Mouse (Mus musculus) bone marrow, adult 2 months (tissue): ENCODE results near the gene P3h1.

ENCODE experiments used
- CTCF ChIP-seq: fragments of 200-500 bp; IDR thresholded peaks from 2 replicates; pipeline ENCODE4 v1.5.1; 2011; ENCODE audit warnings: low read length, control low read depth; ENCODE audit not compliant: control insufficient read depth, insufficient read depth
- POLR2A ChIP-seq: fragments of 200-500 bp; IDR thresholded peaks from 2 replicates; pipeline ENCODE4 v1.6.1; 2011; ENCODE audit warnings: low read depth, mild to moderate bottlenecking, control low read depth, low read length, borderline replicate concordance; ENCODE audit not compliant: control insufficient read depth

DNA sequence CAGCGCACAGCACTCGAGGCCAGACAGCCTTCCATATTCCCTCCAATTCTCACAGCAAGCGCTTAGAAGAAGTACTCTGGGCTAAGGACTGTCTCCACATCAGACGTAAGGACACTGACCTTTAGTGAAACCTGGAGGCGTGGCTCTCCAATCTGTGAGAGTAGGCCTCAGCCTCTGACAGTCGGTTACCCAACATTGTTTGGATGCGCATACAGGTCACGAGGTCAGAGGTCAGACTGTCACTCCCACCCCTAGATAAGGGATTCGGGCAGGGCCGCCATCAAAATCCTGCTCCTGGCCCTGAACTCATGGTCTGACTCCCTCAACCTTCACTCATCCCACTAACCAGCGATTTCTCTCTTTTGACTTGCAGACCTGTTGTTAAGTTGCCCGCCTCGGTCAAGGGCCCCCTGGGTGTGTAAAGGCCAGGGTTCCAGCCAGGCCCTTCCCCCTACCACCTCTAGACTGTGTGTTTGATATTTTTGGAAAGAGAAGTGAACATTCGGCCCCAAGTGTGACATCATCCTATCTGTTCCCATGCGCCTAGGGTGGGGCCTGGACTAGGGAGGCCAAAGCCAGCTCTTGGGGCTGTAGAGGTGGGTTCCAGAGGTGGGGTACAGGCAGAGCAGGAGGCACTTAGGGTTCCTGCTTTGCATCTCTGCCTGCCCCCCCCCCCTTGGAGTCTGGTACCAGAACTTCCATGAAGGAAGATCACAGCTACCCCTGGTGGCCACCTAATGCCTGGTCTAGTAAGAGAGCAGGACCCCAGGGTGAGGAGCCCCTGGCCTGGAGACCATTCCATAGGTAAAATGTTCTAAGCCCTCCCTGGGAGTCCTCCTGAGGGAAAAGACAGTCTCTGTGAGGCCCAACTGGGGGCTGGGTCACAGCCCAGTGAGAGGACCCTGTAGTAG is 26.9 kb downstream of the P3h1 start:
- TF ChIP-seq CTCF: no peak
- TF ChIP-seq POLR2A: no peak
